Mouse (Mus musculus) midbrain, embryonic 12.5 days (tissue): ENCODE data around the gene Extl2. TPM values are rescaled to one million over a fixed set of nuclear protein-coding genes. Genes with fewer than 3 reads are reported as not detected.
A peak's percentile ranks its signal among the peaks of the same experiment; 100 is the strongest.

Source experiments
- ATAC-seq: fragments of 200-750 bp; cut with Nextera tagmentation; 2 replicates; pipeline ENCODE4 v1.8.0; 2017; ENCODE audit warnings: low read depth, moderate TSS enrichment, moderate library complexity; ENCODE audit not compliant: low FRiP score
- H3K27ac ChIP-seq: fragments of 300-500 bp; sonication (generic); replicated peaks from 2 replicates; pipeline ENCODE4 v1.5.1; 2016; ENCODE audit warnings: mild to moderate bottlenecking
- H3K27me3 ChIP-seq: fragments of 300-500 bp; sonication (generic); 2 replicates; pipeline ENCODE4 v1.6.1; 2016; ENCODE audit warnings: mild to moderate bottlenecking
- H3K36me3 ChIP-seq: fragments of 300-500 bp; sonication (generic); 2 replicates; pipeline ENCODE4 v1.6.1; 2016
- H3K4me1 ChIP-seq: fragments of 300-500 bp; sonication (generic); 2 replicates; pipeline ENCODE4 v1.6.1; 2016
- H3K4me2 ChIP-seq: fragments of 300-500 bp; sonication (generic); replicated peaks from 2 replicates; pipeline ENCODE4 v1.6.1; 2016; ENCODE audit warnings: mild to moderate bottlenecking, moderate library complexity
- H3K4me3 ChIP-seq: fragments of 300-500 bp; sonication (generic); 2 replicates; pipeline ENCODE4 v1.5.1; 2016; ENCODE audit warnings: mild to moderate bottlenecking
- H3K9ac ChIP-seq: fragments of 300-500 bp; sonication (generic); replicated peaks from 2 replicates; pipeline ENCODE4 v1.6.1; 2016; ENCODE audit warnings: mild to moderate bottlenecking, moderate library complexity
- H3K9me3 ChIP-seq: fragments of 300-500 bp; sonication (generic); 2 replicates; pipeline ENCODE4 v1.6.1; 2016; ENCODE audit warnings: mild to moderate bottlenecking
- WGBS: fragments of 180-500 bp; shearing (Covaris S2); methylation state at CpG from one replicate; pipeline ENCODE4 v1.1.7; 2016; 5-methylcytosine and 5-hydroxymethylcytosine counted together
- polyA plus RNA-seq: library from polyadenylated mRNA; unstranded; fragments of >200 nt; fragmentation: Nextera tagmentation; extraction: Ambion mirVana; gene quantifications from 2 replicates; pipeline ENCODE4 v1.2.1, GENCODE M21; 2016

Extl2 gene
- polyA plus RNA-seq, 1 experiment from 2014 or later: 25.7 TPM

GRCm38 (mm10) chr3:116016116-116016515 is 8.9 kb downstream of the Extl2 start:
- 90% methylated on average over 13 of the region's 13 CpGs for WGBS
- no peak overlapping the region for H3K27ac ChIP-seq
- ATAC-seq: no peak
- H3K27me3 ChIP-seq: no peaks in the 10 kb centered on the region
- no peak overlapping the region for H3K9ac ChIP-seq
- no peaks in the 10 kb centered on the region; the same call in 1 of the 2 replicates for H3K36me3 ChIP-seq
- H3K4me1 ChIP-seq: no peaks in the 10 kb centered on the region
- no peaks in the 10 kb centered on the region for H3K9me3 ChIP-seq
- H3K4me3 ChIP-seq: no peak overlapping the region
- H3K4me2 ChIP-seq: no peak overlapping the region

- 75% methylated on average over 4 of the region's 4 CpGs for WGBS
- no peak overlapping the region for H3K4me2 ChIP-seq
- H3K27ac ChIP-seq: no peak overlapping the region
- no peaks in the 10 kb centered on the region for H3K9me3 ChIP-seq
- H3K4me3 ChIP-seq: no peak overlapping the region
- H3K9ac ChIP-seq: no peak overlapping the region
- no peaks in the 10 kb centered on the region for H3K36me3 ChIP-seq
- H3K27me3 ChIP-seq: no peaks in the 10 kb centered on the region
- peaks cover 8% of the 10 kb centered on the region; the same call in 1 of the 2 replicates for H3K4me1 ChIP-seq
- ATAC-seq: no peak
Observed at GRCm38 (mm10) chr3:116018606-116019005, 11.3 kb downstream of the Extl2 start.

- Histone ChIP-seq H3K36me3 (no peaks in the 10 kb centered on the region; the same call in 1 of the 2 replicates), H3K27me3 (no peaks in the 10 kb centered on the region), H3K9ac (no peak overlapping the region), H3K4me3 (no peak overlapping the region), H3K9me3 (no peaks in the 10 kb centered on the region), H3K4me1 (peaks cover 8% of the 10 kb centered on the region; the same call in 1 of the 2 replicates), H3K27ac (no peak overlapping the region), H3K4me2 (no peak overlapping the region)
- 88% methylated on average over 5 of the region's 5 CpGs for WGBS
- no peak for ATAC-seq
Observed at GRCm38 (mm10) chr3:116019136-116019535, 11.9 kb downstream of the Extl2 start.

- 95% methylated on average over 12 of the region's 12 CpGs for WGBS
- Histone ChIP-seq H3K4me3 (no peak overlapping the region), H3K27ac (no peak overlapping the region)
Observed at GRCm38 (mm10) chr3:116024236-116024635, 17.0 kb downstream of the Extl2 start.

GRCm38 (mm10) chr3:116024669-116025068 is 17.4 kb downstream of the Extl2 start:
- Histone ChIP-seq H3K4me2 (no peak overlapping the region), H3K27ac (no peak overlapping the region), H3K36me3 (peaks cover 8% of the 10 kb centered on the region), H3K4me3 (no peak overlapping the region), H3K4me1 (peaks cover 8% of the 10 kb centered on the region; the same call in 1 of the 2 replicates), H3K9me3 (no peaks in the 10 kb centered on the region), H3K9ac (no peak overlapping the region), H3K27me3 (no peaks in the 10 kb centered on the region)
- WGBS: 89% methylated on average over 5 of the region's 5 CpGs
- no peak for ATAC-seq

More at GRCm38 (mm10) chr3:116024236-116024635, 17.0 kb downstream of the Extl2 start:
- H3K4me2 ChIP-seq: no peak overlapping the region
- peaks cover 8% of the 10 kb centered on the region; the same call in 1 of the 2 replicates for H3K4me1 ChIP-seq
- H3K9me3 ChIP-seq: no peaks in the 10 kb centered on the region
- no peak for ATAC-seq
- H3K9ac ChIP-seq: no peak overlapping the region
- H3K36me3 ChIP-seq: peaks cover 8% of the 10 kb centered on the region
- H3K27me3 ChIP-seq: no peaks in the 10 kb centered on the region

- no peak overlapping the region for H3K9ac ChIP-seq
- peaks cover 8% of the 10 kb centered on the region for H3K36me3 ChIP-seq
- no peaks in the 10 kb centered on the region for H3K27me3 ChIP-seq
- ATAC-seq: no peak
- no peak overlapping the region for H3K27ac ChIP-seq
- H3K4me1 ChIP-seq: peaks cover 8% of the 10 kb centered on the region; the same call in 1 of the 2 replicates
- no peak overlapping the region for H3K4me3 ChIP-seq
- H3K4me2 ChIP-seq: no peak overlapping the region
- H3K9me3 ChIP-seq: no peaks in the 10 kb centered on the region
- WGBS: 87% methylated on average over 10 of the region's 10 CpGs
Observed at GRCm38 (mm10) chr3:116025701-116026100, 18.4 kb downstream of the Extl2 start.

- peaks cover 8% of the 10 kb centered on the region for H3K36me3 ChIP-seq
- no peak overlapping the region for H3K27ac ChIP-seq
- H3K4me3 ChIP-seq: no peak overlapping the region
- no peaks in the 10 kb centered on the region for H3K9me3 ChIP-seq
- H3K27me3 ChIP-seq: no peaks in the 10 kb centered on the region
- WGBS: 95% methylated on average over 20 of the region's 20 CpGs
- H3K4me2 ChIP-seq: no peak overlapping the region
- no peak overlapping the region for H3K9ac ChIP-seq
- ATAC-seq: no peak
- peaks cover 8% of the 10 kb centered on the region; the same call in 1 of the 2 replicates for H3K4me1 ChIP-seq
Observed at GRCm38 (mm10) chr3:116026996-116027395, 19.7 kb downstream of the Extl2 start.

- H3K4me3 ChIP-seq: no peak overlapping the region
- no peak overlapping the region for H3K27ac ChIP-seq
- 83% methylated on average over 11 of the region's 11 CpGs for WGBS
- H3K9ac ChIP-seq: no peak overlapping the region
- H3K27me3 ChIP-seq: no peaks in the 10 kb centered on the region; the same call in 1 of the 2 replicates
- H3K4me2 ChIP-seq: no peak overlapping the region
- H3K36me3 ChIP-seq: peaks cover 8% of the 10 kb centered on the region
- no peaks in the 10 kb centered on the region for H3K4me1 ChIP-seq
- ATAC-seq: no peak
- H3K9me3 ChIP-seq: no peaks in the 10 kb centered on the region
Observed at GRCm38 (mm10) chr3:116030152-116030788, 23.0 kb downstream of the Extl2 start.

GRCm38 (mm10) chr3:116033218-116033870 is 26.1 kb downstream of the Extl2 start:
- ATAC-seq: peak; percentile 49; the same call in 1 of the 2 replicates
- Histone ChIP-seq H3K36me3 (no peaks in the 10 kb centered on the region), H3K4me1 (no peaks in the 10 kb centered on the region), H3K9ac (no peak overlapping the region), H3K9me3 (no peaks in the 10 kb centered on the region), H3K4me2 (no peak overlapping the region), H3K27me3 (no peaks in the 10 kb centered on the region; the same call in 1 of the 2 replicates), H3K4me3 (no peak overlapping the region), H3K27ac (no peak overlapping the region)
- 61% methylated on average over 6 of the region's 6 CpGs for WGBS

GRCm38 (mm10) chr3:116033871-116034222 is 26.6 kb downstream of the Extl2 start:
- Histone ChIP-seq H3K9ac (no peak overlapping the region), H3K27me3 (no peaks in the 10 kb centered on the region; the same call in 1 of the 2 replicates), H3K4me1 (no peaks in the 10 kb centered on the region), H3K9me3 (no peaks in the 10 kb centered on the region), H3K4me2 (no peak overlapping the region), H3K4me3 (no peak overlapping the region), H3K27ac (no peak overlapping the region), H3K36me3 (no peaks in the 10 kb centered on the region)
- peak; percentile 52; the same call in 1 of the 2 replicates for ATAC-seq
- 59% methylated on average over 3 of the region's 3 CpGs for WGBS

- H3K9ac ChIP-seq: no peak overlapping the region
- no peaks in the 10 kb centered on the region for H3K4me1 ChIP-seq
- no peaks in the 10 kb centered on the region for H3K36me3 ChIP-seq
- no peaks in the 10 kb centered on the region for H3K27me3 ChIP-seq
- 89% methylated on average over 3 of the region's 3 CpGs for WGBS
- no peak overlapping the region for H3K4me2 ChIP-seq
- ATAC-seq: no peak
- no peak overlapping the region for H3K27ac ChIP-seq
- H3K9me3 ChIP-seq: no peaks in the 10 kb centered on the region
- H3K4me3 ChIP-seq: no peak overlapping the region
Observed at GRCm38 (mm10) chr3:116040776-116041175, 33.5 kb downstream of the Extl2 start.

GRCm38 (mm10) chr3:116046000-116046399 is 38.7 kb downstream of the Extl2 start:
- Histone ChIP-seq H3K27ac (no peak overlapping the region), H3K4me2 (no peak overlapping the region), H3K9ac (no peak overlapping the region), H3K9me3 (no peaks in the 10 kb centered on the region), H3K4me3 (no peak overlapping the region), H3K4me1 (0 out of 2 replicates have a peak, but pooled peaks cover 9% of the 10 kb centered on the region), H3K36me3 (no peaks in the 10 kb centered on the region), H3K27me3 (no peaks in the 10 kb centered on the region)
- ATAC-seq: no peak
- 82% methylated on average over 2 of the region's 2 CpGs for whole genome bisulfite sequencing
